Mouse (Mus musculus): ENCODE results near the gene Igll1. TPM values are rescaled to one million over a fixed set of nuclear protein-coding genes. Genes with fewer than 3 reads are reported as not detected.

The Igll1 gene
- polyA plus RNA-seq, 1 experiment = not detected

Other genes with a start within 250 kb of the Igll1 start
- gene Olfr19, start 187.6 kb downstream of the Igll1 start, polyA plus RNA-seq (2012; ENCODE audit: insufficient read depth, insufficient read length, missing spikeins) = not detected in 2 replicates
- gene Spag6l, start 34.5 kb downstream of the Igll1 start, polyA plus RNA-seq (2012; ENCODE audit: insufficient read depth, insufficient read length, missing spikeins) = not detected in 2 replicates
- 22.0 and 30.5 TPM in 2 replicates for gene Top3b, start 6.8 kb upstream of the Igll1 start, polyA plus RNA-seq (2012; ENCODE audit: insufficient read depth, insufficient read length, missing spikeins)
- 2.9 TPM in 1 of 2 replicates, not detected in the other for gene Vpreb1, start 6.9 kb upstream of the Igll1 start, polyA plus RNA-seq (2012; ENCODE audit: insufficient read depth, insufficient read length, missing spikeins)
- gene Ppm1f, start 32.5 kb upstream of the Igll1 start, polyA plus RNA-seq (2012; ENCODE audit: insufficient read depth, insufficient read length, missing spikeins) = 10.7 and 12.8 TPM in 2 replicates
- 76.5 and 81.1 TPM in 2 replicates for gene Mapk1, start 119.4 kb upstream of the Igll1 start, polyA plus RNA-seq (2012; ENCODE audit: insufficient read depth, insufficient read length, missing spikeins)
- 1.0 and 3.8 TPM in 2 replicates for gene Ypel1, start 205.7 kb upstream of the Igll1 start, polyA plus RNA-seq (2012; ENCODE audit: insufficient read depth, insufficient read length, missing spikeins)
- gene Ppil2, start 247.3 kb upstream of the Igll1 start, polyA plus RNA-seq (2012; ENCODE audit: insufficient read depth, insufficient read length, missing spikeins) = 48.5 and 51.7 TPM in 2 replicates